In genomic region chr11:61251741-61252140, GRCm38 (mm10) we compare ENCODE assay signal across 28 mouse cellular contexts. TPM values are rescaled to one million over a fixed set of nuclear protein-coding genes. Genes with fewer than 3 reads are reported as not detected.
"Had no signal": no experiment of that assay in that cellular context is flagged by ENCODE, and none has a peak within 500 bp of the region (broad histone marks: within the 10 kb centered on the region; RNA-seq: fewer than 3 reads in every experiment).

No protein-coding gene starts in this region.

- H3K4me2 ChIP-seq: heart, embryonic 11.5 days; heart, embryonic 15.5 days; hindbrain, embryonic 12.5 days; hindbrain, embryonic 14.5 days; kidney, embryonic 15.5 days; limb, embryonic 13.5 days; limb, embryonic 15.5 days; liver, embryonic 12.5 days had no signal

- H3K27ac ChIP-seq: gastrocnemius, adult 2 months; heart, adult 2 months; heart, embryonic 13.5 days; heart, embryonic 15.5 days; hindbrain, embryonic 10.5 days; hindbrain, embryonic 12.5 days; hindbrain, embryonic 14.5 days; kidney, embryonic 15.5 days; kidney, postnatal 0 days; limb, embryonic 13.5 days; limb, embryonic 15.5 days; liver, embryonic 12.5 days; liver, embryonic 14.5 days had no signal

- H3K4me3 ChIP-seq: gastrocnemius, adult 2 months; heart, adult 2 months; heart, embryonic 13.5 days; heart, embryonic 15.5 days; hindbrain, embryonic 10.5 days; hindbrain, embryonic 12.5 days; kidney, embryonic 15.5 days; limb, embryonic 13.5 days; limb, embryonic 15.5 days; liver, embryonic 12.5 days had no signal

- H3K4me1 ChIP-seq: hindbrain, embryonic 10.5 days; hindbrain, embryonic 12.5 days; kidney, embryonic 15.5 days; limb, embryonic 13.5 days; limb, embryonic 15.5 days had no signal

- H3K9ac ChIP-seq: heart, embryonic 13.5 days; heart, embryonic 15.5 days; hindbrain, embryonic 12.5 days; hindbrain, embryonic 14.5 days; kidney, embryonic 15.5 days; limb, embryonic 13.5 days; limb, embryonic 15.5 days; liver, embryonic 12.5 days; liver, embryonic 14.5 days had no signal

- DNase-seq: gastrocnemius, adult 2 months; gastrocnemius, postnatal 10 days; gastrocnemius, postnatal 25 days; heart, adult 2 months; heart, postnatal 10 days; heart, postnatal 4 days; kidney, adult 18-20 months; kidney, adult 9 months; kidney, postnatal 14 days; kidney, postnatal 36 days; layer of hippocampus, adult 9-11 months; layer of hippocampus, postnatal 36 days; left cerebral cortex, postnatal 4 days had no signal

- H3K27me3 ChIP-seq: heart, embryonic 13.5 days; heart, embryonic 15.5 days; hindbrain, embryonic 12.5 days; kidney, embryonic 15.5 days; limb, embryonic 13.5 days; limb, embryonic 15.5 days; liver, embryonic 12.5 days had no signal

- ATAC-seq: hindbrain, embryonic 16.5 days; inflammation-experienced regulatory T-cells, adult 6 months; intestine, embryonic 16.5 days; liver, embryonic 12.5 days had no signal

- H3K9me3 ChIP-seq: heart, embryonic 13.5 days; heart, embryonic 15.5 days; hindbrain, embryonic 10.5 days; hindbrain, embryonic 12.5 days; kidney, embryonic 15.5 days; limb, embryonic 13.5 days; limb, embryonic 15.5 days; liver, embryonic 12.5 days had no signal

RNA-seq across cellular contexts. Expression of gene Aldh3a1, which starts 44.4 kb away (rescaled TPM):
- polyA plus RNA-seq: heart, embryonic 11.5 days; hindbrain, embryonic 10.5 days; hindbrain, embryonic 12.5 days; hindbrain, embryonic 14.5 days; inflammation-experienced regulatory T-cells, adult 6 months; kidney, postnatal 0 days had no signal
